Mouse (Mus musculus) CH12.LX (cell line): ENCODE results near the gene Npm1. TPM values are rescaled to one million over a fixed set of nuclear protein-coding genes. Genes with fewer than 3 reads are reported as not detected.
A peak's percentile ranks its signal among the peaks of the same experiment; 100 is the strongest.

ENCODE experiments used
- DNase-seq: peaks from one replicate; pipeline ENCODE4 v3.0.0-alpha.2; 2013; ENCODE audit errors: extremely low read depth
- H3K27ac ChIP-seq: 2 replicates; pipeline ENCODE4 v1.5.1; 2012; ENCODE audit warnings: low read depth, mild to moderate bottlenecking, control low read depth, moderate library complexity; ENCODE audit not compliant: insufficient read depth
- H3K27me3 ChIP-seq: replicated peaks from 2 replicates; pipeline ENCODE3; 2012; ENCODE audit warnings: inconsistent platforms
- H3K36me3 ChIP-seq, 2 experiments: replicated peaks in 1 of 2; 2 replicates each; pipeline versions ENCODE3 to v1.6.1; 2012; ENCODE audit warnings: inconsistent platforms in 1 of 2, low read length in 1 of 2, mild to moderate bottlenecking in 1 of 2, mixed read lengths in 1 of 2, moderate library complexity in 1 of 2; ENCODE audit not compliant: control insufficient read depth in 1 of 2, insufficient read depth in 1 of 2
- H3K4me1 ChIP-seq, 2 experiments: 2 replicates each; pipeline ENCODE4 v1.6.1; 2012; ENCODE audit warnings: inconsistent platforms in 1 of 2, moderate library complexity in 1 of 2; ENCODE audit not compliant: insufficient read depth in 2 of 2, control insufficient read depth in 1 of 2
- H3K4me2 ChIP-seq: 2 replicates; pipeline ENCODE4 v1.6.1; 2012; ENCODE audit warnings: low read depth, mild to moderate bottlenecking, control low read depth; ENCODE audit not compliant: poor library complexity, insufficient read depth, severe bottlenecking
- H3K4me3 ChIP-seq, 3 experiments: fragments of 150-350 bp in 1 of 3; sonication (generic) in 1 of 3; replicated peaks in 1 of 3; 2 replicates each; pipeline versions ENCODE3 to v1.5.1; 2011 to 2012; ENCODE audit warnings: low read depth in 2 of 3, low read length in 2 of 3, mild to moderate bottlenecking in 2 of 3, moderate library complexity in 2 of 3, control low read depth in 1 of 3, improper control_type of control experiment in 1 of 3, inconsistent platforms in 1 of 3, mixed read lengths in 1 of 3; ENCODE audit not compliant: poor library complexity in 1 of 3
- H3K79me2 ChIP-seq: replicated peaks from 2 replicates; pipeline ENCODE4 v1.6.1; 2012; ENCODE audit warnings: mild to moderate bottlenecking, moderate library complexity; ENCODE audit not compliant: control insufficient read depth, poor library complexity, insufficient read depth, severe bottlenecking; ENCODE audit errors: extremely low read depth
- H3K9ac ChIP-seq: 2 replicates; pipeline ENCODE4 v1.6.1; 2012; ENCODE audit warnings: low read depth, mild to moderate bottlenecking, control low read depth, moderate library complexity; ENCODE audit not compliant: insufficient read depth
- H3K9me3 ChIP-seq: replicated peaks from 2 replicates; pipeline ENCODE3; 2012; ENCODE audit warnings: low read length, inconsistent platforms, mixed read lengths
- CHD2 ChIP-seq: IDR thresholded peaks from 2 replicates; pipeline ENCODE4 v1.6.1; 2011; ENCODE audit warnings: low read length, improper control_type of control experiment
- CTCF ChIP-seq, 2 experiments: IDR thresholded peaks in 1 of 2; conservative IDR thresholded peaks in 1 of 2; 2 replicates each; pipeline ENCODE4 v1.5.1; 2011 to 2012; ENCODE audit warnings: low read depth in 2 of 2, low read length in 2 of 2, improper control_type of control experiment in 1 of 2, inconsistent platforms in 1 of 2, mild to moderate bottlenecking in 1 of 2, moderate library complexity in 1 of 2
- EP300 ChIP-seq: IDR thresholded peaks from 2 replicates; pipeline ENCODE4 v1.6.1; 2011; ENCODE audit warnings: low read length, improper control_type of control experiment
- HCFC1 ChIP-seq: IDR thresholded peaks from 2 replicates; pipeline ENCODE4 v1.6.1; 2012; ENCODE audit warnings: low read depth, mild to moderate bottlenecking, inconsistent platforms, low read length, improper control_type of control experiment
- IRF4 ChIP-seq: IDR thresholded peaks from 2 replicates; pipeline ENCODE4 v1.6.1; 2014; ENCODE audit warnings: low read depth, mild to moderate bottlenecking, inconsistent platforms, low read length, improper control_type of control experiment
- MAZ ChIP-seq: IDR thresholded peaks from 2 replicates; pipeline ENCODE4 v1.6.1; 2012; ENCODE audit warnings: low read depth, mild to moderate bottlenecking, inconsistent platforms, low read length, improper control_type of control experiment, moderate library complexity
- MEF2A ChIP-seq: IDR thresholded peaks from 2 replicates; pipeline ENCODE4 v1.6.1; 2014; ENCODE audit warnings: low read depth, mild to moderate bottlenecking, inconsistent platforms, low read length, improper control_type of control experiment, borderline replicate concordance
- MXI1 ChIP-seq: IDR thresholded peaks from 2 replicates; pipeline ENCODE4 v1.6.1; 2011; ENCODE audit warnings: mild to moderate bottlenecking, low read depth, low read length, improper control_type of control experiment
- MYC ChIP-seq: IDR thresholded peaks from 2 replicates; pipeline ENCODE4 v1.6.1; 2011; ENCODE audit warnings: low read depth, mild to moderate bottlenecking, improper control_type of control experiment, low read length
- NELFE ChIP-seq: IDR thresholded peaks from 2 replicates; pipeline ENCODE4 v1.6.1; 2011; ENCODE audit warnings: low read depth, low read length, improper control_type of control experiment
- NRF1 ChIP-seq: IDR thresholded peaks from 2 replicates; pipeline ENCODE4 v1.6.1; 2014; ENCODE audit warnings: low read depth, mild to moderate bottlenecking, inconsistent platforms, low read length, improper control_type of control experiment, moderate library complexity
- POLR2A ChIP-seq: IDR thresholded peaks from 2 replicates; pipeline ENCODE4 v1.6.1; 2011; ENCODE audit warnings: low read depth, mild to moderate bottlenecking, improper control_type of control experiment, low read length
- POLR2AphosphoS2 ChIP-seq: IDR thresholded peaks from 2 replicates; pipeline ENCODE4 v1.6.1; 2011; ENCODE audit warnings: low read depth, low read length, improper control_type of control experiment
- RAD21 ChIP-seq: IDR thresholded peaks from 2 replicates; pipeline ENCODE4 v1.6.1; 2011; ENCODE audit warnings: low read depth, mild to moderate bottlenecking, low read length, improper control_type of control experiment, moderate library complexity
- RCOR1 ChIP-seq: conservative IDR thresholded peaks from 2 replicates; pipeline ENCODE4 v1.6.1; 2012; ENCODE audit warnings: low read depth, mild to moderate bottlenecking, inconsistent platforms, low read length, improper control_type of control experiment
- SIN3A ChIP-seq: IDR thresholded peaks from 2 replicates; pipeline ENCODE4 v1.6.1; 2012; ENCODE audit warnings: low read length, improper control_type of control experiment, inconsistent platforms
- SMC3 ChIP-seq: IDR thresholded peaks from 2 replicates; pipeline ENCODE4 v1.6.1; 2011; ENCODE audit warnings: low read depth, low read length, improper control_type of control experiment
- TBP ChIP-seq: conservative IDR thresholded peaks from 2 replicates; pipeline ENCODE4 v1.6.1; 2011; ENCODE audit warnings: low read depth, low read length, improper control_type of control experiment
- TCF12 ChIP-seq: IDR thresholded peaks from 2 replicates; pipeline ENCODE4 v1.6.1; 2014; ENCODE audit warnings: low read depth, mild to moderate bottlenecking, inconsistent platforms, low read length, improper control_type of control experiment
- ZKSCAN1 ChIP-seq: IDR thresholded peaks from 2 replicates; pipeline ENCODE4 v1.6.1; 2012; ENCODE audit warnings: low read depth, inconsistent platforms, low read length, improper control_type of control experiment, borderline replicate concordance
- ZMIZ1 ChIP-seq: IDR thresholded peaks from 2 replicates; pipeline ENCODE4 v1.6.1; 2012; ENCODE audit warnings: low read depth, mild to moderate bottlenecking, inconsistent platforms, low read length, improper control_type of control experiment
- ZNF384 ChIP-seq: IDR thresholded peaks from 2 replicates; pipeline ENCODE4 v1.6.1; 2012; ENCODE audit warnings: low read depth, low read length, improper control_type of control experiment, inconsistent platforms
- dilution Hi-C: fragments of 300-500 bp; cut with MboI; formaldehyde crosslinking; loops from 2 replicates; pipeline ENCODE4 v1.14.3; 2020; ENCODE audit warnings: low sequenced_read_pairs; ENCODE audit not compliant: extremely low pct_unique_long_range_greater_than_20kb, extremely low pct_ligation_motif_present
- in situ Hi-C: fragments of 300-500 bp; cut with MboI; formaldehyde crosslinking; loops from 3 replicates; pipeline ENCODE4 v1.14.3; 2019; ENCODE audit warnings: low sequenced_read_pairs, low pct_ligation_motif_present, low pct_unique_long_range_greater_than_20kb, mixed read lengths
- polyA plus RNA-seq: library from polyadenylated mRNA; unstranded; fragments of >175 nt; gene quantifications from 2 replicates; pipeline ENCODE4 v1.2.1, GENCODE M21; 2012; ENCODE audit warnings: low read depth; ENCODE audit not compliant: insufficient read length
- total RNA-seq, 2 experiments: library from RNA; depleted of rRNA; stranded (reverse); fragments of 300-350 nt in 1 of 2; fragments of >200 nt in 1 of 2; gene quantifications; 2 replicates each; pipeline ENCODE4 v1.2.3; 2012 to 2014

Npm1 gene
- total and polyA plus RNA-seq, 3 experiments, result 3,603 to 8,076 (median 6,953) TPM

- TF ChIP-seq MYC (peak; percentile 85), MAZ (no peak), CHD2 (peak; percentile 16; the same call in 1 of the 2 replicates)
- no peaks in the 10 kb centered on the region for H3K27me3 ChIP-seq
Measured at GRCm38 (mm10) chr11:33149088-33149436, 13.9 kb downstream of the Npm1 start.

GRCm38 (mm10) chr11:33148338-33149087, 14.5 kb downstream of the Npm1 start:
- H3K4me3 ChIP-seq, result peak overlapping the region in 2 of 3 experiments; percentile 4 to 42
- TF ChIP-seq SMC3, result peak; percentile 82
- peak; percentile 68; the same call in 1 of the 2 replicates for TF ChIP-seq TCF12
- TF ChIP-seq RCOR1, result 0 out of 2 replicates have a peak, but pooled peaks have one; percentile 34
- TF ChIP-seq NELFE, result 0 out of 2 replicates have a peak, but pooled peaks have one; percentile 51
- TF ChIP-seq POLR2A, result peak; percentile 66; the same call in 1 of the 2 replicates
- no peak for TF ChIP-seq NRF1
- peak; percentile 84 for TF ChIP-seq IRF4
- TF ChIP-seq HCFC1, result no peak
- peak; percentile 26 to 94; a peak in 2 of 4 replicates for TF ChIP-seq CTCF (conservative IDR thresholded peaks at IDR 0.05 in 1 of 2, IDR thresholded peaks at IDR 0.05 in 1 of 2; ENCODE audit: low read depth in 2 of 2, low read length in 2 of 2)
- 0 out of 2 replicates have a peak, but pooled peaks have one; percentile 55 for TF ChIP-seq MYC
- peak; percentile 61; the same call in 1 of the 2 replicates for TF ChIP-seq CHD2
- TF ChIP-seq ZKSCAN1, result no peak; the same call in 1 of the 2 replicates
- TF ChIP-seq RAD21, result peak; percentile 94
- no peak for TF ChIP-seq EP300
- peak; percentile 90 for TF ChIP-seq ZMIZ1
- no peak for TF ChIP-seq ZNF384
- TF ChIP-seq MEF2A, result peak; percentile 51; the same call in 1 of the 2 replicates
- no peak for TF ChIP-seq TBP
- peak; percentile 67; the same call in 1 of the 2 replicates for TF ChIP-seq MXI1
- TF ChIP-seq POLR2AphosphoS2, result peak; percentile 96
- TF ChIP-seq SIN3A, result peak; percentile 78
- peaks cover 8 to 16% of the 10 kb centered on the region in 2 experiments; a peak in 3 of 4 replicates for H3K4me1 ChIP-seq
- in situ Hi-C loops, result loop anchor here (25.0 kb wide), 1 partner anchor 536 kb away; no protein-coding TSS in a partner anchor
- H3K9me3 ChIP-seq, result peaks cover 7% of the 10 kb centered on the region
- dilution Hi-C loops, result no loop called here
- H3K79me2 ChIP-seq, result no peaks in the 10 kb centered on the region
- H3K27ac ChIP-seq, result peak overlapping the region; percentile 5
- peak; percentile 89 for DNase-seq
- peak overlapping the region; percentile 82 for H3K4me2 ChIP-seq
- H3K9ac ChIP-seq, result no peak overlapping the region
- H3K36me3 ChIP-seq, result peaks cover 28 to 57% of the 10 kb centered on the region in 2 experiments
- H3K27me3 ChIP-seq, result no peaks in the 10 kb centered on the region

More at GRCm38 (mm10) chr11:33149088-33149436, 13.9 kb downstream of the Npm1 start:
- Histone ChIP-seq H3K9me3 (peaks cover 7% of the 10 kb centered on the region), H3K9ac (no peak overlapping the region), H3K36me3 (peaks cover 32 to 58% of the 10 kb centered on the region in 2 experiments), H3K4me2 (no peak overlapping the region), H3K4me1 (peaks cover 8 to 18% of the 10 kb centered on the region in 2 experiments; a peak in 3 of 4 replicates), H3K27ac (no peak overlapping the region), H3K4me3 (no peak overlapping the region), H3K79me2 (peaks cover 1% of the 10 kb centered on the region; the same call in 1 of the 2 replicates)
- dilution Hi-C loops (no loop called here), in situ Hi-C loops (loop anchor here (25.0 kb wide), 1 partner anchor 537 kb away; no protein-coding TSS in a partner anchor)
- DNase-seq, result peak; percentile 55
